In the genomic region with DNA sequence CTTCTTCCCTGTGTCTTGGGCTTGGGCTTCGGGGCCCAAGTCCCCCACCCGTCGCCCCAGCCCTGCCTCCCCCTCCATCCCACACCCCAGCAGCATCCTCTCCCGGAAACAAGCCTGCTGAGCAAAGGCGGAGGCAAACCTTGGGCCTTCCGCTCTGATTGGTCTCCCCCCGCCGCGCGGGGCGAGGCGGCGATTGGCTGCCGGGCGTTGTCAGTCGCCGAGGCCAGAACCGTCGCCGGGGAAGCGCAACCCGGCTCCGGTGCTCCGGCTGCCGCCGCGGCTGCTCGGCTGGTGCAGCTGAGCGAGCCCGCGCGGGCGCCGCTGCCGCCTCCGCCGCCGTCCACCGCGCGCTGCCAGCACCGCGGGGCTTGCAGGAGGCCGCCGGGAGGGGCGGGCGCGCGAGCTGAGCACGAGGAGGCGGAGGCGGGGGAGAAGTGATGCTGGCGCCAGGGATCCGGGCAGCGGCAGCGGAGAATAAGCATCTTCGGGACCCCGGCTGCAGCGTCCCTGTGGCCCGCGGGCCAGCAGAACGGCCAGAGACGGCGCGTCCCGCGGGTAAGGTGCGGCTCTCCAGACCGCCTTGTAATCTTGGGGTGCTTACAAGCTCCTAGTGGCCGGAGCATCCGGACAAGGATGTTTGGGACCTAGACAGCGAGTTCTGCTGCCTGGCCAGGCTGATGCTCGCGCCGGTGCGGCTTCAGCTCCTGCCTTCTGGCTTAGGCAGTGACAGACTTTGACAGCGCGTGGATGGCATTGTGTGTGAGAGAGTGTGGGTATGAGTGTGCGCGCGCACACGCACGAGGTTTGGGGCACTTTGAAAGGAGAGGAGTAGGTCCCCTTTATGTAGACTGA, we compare ENCODE assay signal across 8 mouse cellular contexts. TPM values are rescaled to one million over a fixed set of nuclear protein-coding genes. Genes with fewer than 3 reads are reported as not detected.
DNase-seq lines count a peak whose midpoint lies in the region; ATAC-seq and TF ChIP-seq lines count a peak whose summit lies in the region.

A gene (plus strand): TSS at position 392 of the 852 bp plus-strand sequence.

- peak within 1 kb of the TSS; percentile 65 for H3K4me2 ChIP-seq in liver, postnatal 0 days (ENCODE audit: low read depth, low read length)

- peak; percentile 72 to 83 for ATAC-seq in hematopoietic stem cell, adult 5-6 weeks (replicated peaks in 1 of 2; ENCODE audit: insufficient read depth in 1 of 2, low FRiP score in 2 of 2, low TSS enrichment in 1 of 2, low read depth in 1 of 2, poor library complexity in 2 of 2, severe bottlenecking in 2 of 2)
- ATAC-seq in liver, postnatal 0 days = peak; percentile 88

- H3K4me3 ChIP-seq in layer of hippocampus, adult 2 months = peak within 1 kb of the TSS; percentile 94
- peak within 1 kb of the TSS; percentile 49 for H3K4me3 ChIP-seq in liver, postnatal 0 days (ENCODE audit: low read depth, low read length)

- peaks cover 27% of the 10 kb centered on the region for H3K27me3 ChIP-seq in liver, postnatal 0 days (ENCODE audit: insufficient read depth, low read length)

- no peak for TF ChIP-seq EP300 in liver, postnatal 0 days (IDR thresholded peaks at IDR 0.05; ENCODE audit: low read depth)

- TF ChIP-seq CTCF in layer of hippocampus, adult 2 months (conservative IDR thresholded peaks at IDR 0.05) = no peak; the same call in 1 of the 2 replicates
- no peak for TF ChIP-seq CTCF in liver, postnatal 0 days (IDR thresholded peaks at IDR 0.05; ENCODE audit: low read depth)

- H3K36me3 ChIP-seq in liver, postnatal 0 days (replicated peaks; ENCODE audit: insufficient read depth, low read length) = no peaks in the 10 kb centered on the region

- 0 out of 2 replicates have a peak within 1 kb of the TSS, but pooled peaks have one; percentile 21 for H3K9ac ChIP-seq in liver, postnatal 0 days (replicated peaks)

- no peaks in the 10 kb centered on the region for H3K9me3 ChIP-seq in liver, postnatal 0 days (ENCODE audit: low read length)

- H3K27ac ChIP-seq in layer of hippocampus, adult 2 months = peak within 1 kb of the TSS; percentile 98
- H3K27ac ChIP-seq in liver, postnatal 0 days (ENCODE audit: low read depth) = no peak within 1 kb of the TSS

- peak; percentile 85 for DNase-seq in NIH3T3 (ENCODE audit: low read depth)
- DNase-seq in cerebellum, adult 9-10 months = peak; percentile 92
- peak; percentile 79 to 93 for DNase-seq in frontal cortex, adult 2 months (ENCODE audit: extremely low spot score in 1 of 2, low spot score in 1 of 2)
- peak; percentile 93 to 95 for DNase-seq in layer of hippocampus, adult 2 months (ENCODE audit: low spot score in 2 of 2)
- peak; percentile 59 for DNase-seq in liver, postnatal 0 days
- DNase-seq in ovary, adult 18-20 months (ENCODE audit: low spot score) = peak; percentile 72
- peak; percentile 25 for DNase-seq in thymus, postnatal 25 days

- 1% methylated on average over 78 of the region's 83 CpGs for WGBS in liver, postnatal 0 days (ENCODE audit: insufficient replicate concordance)

- no peaks in the 10 kb centered on the region for H3K4me1 ChIP-seq in liver, postnatal 0 days (ENCODE audit: insufficient read depth)

RNA-seq across cellular contexts. Expression of the gene that starts here (rescaled TPM):
- polyA plus RNA-seq in frontal cortex, adult 2 months (2012; rRNA removed) = 25.4 and 26.4 TPM in 2 replicates
- 0.38 and 0.60 TPM in 2 replicates for total RNA-seq in hematopoietic stem cell, adult 5-6 weeks (2017)
- total RNA-seq in layer of hippocampus, adult 2 months (2021) = 10 to 100 TPM; 79.7 to 80.5 TPM
- 2.0 and 2.4 TPM in 2 replicates for polyA plus RNA-seq in liver, postnatal 0 days (2015; fragmentation: Nextera tagmentation; extraction: Ambion mirVana)

Comparison
In these comparisons a context has a peak if more than half of its experiments do, and no peak if none do; other contexts are left out.
1. RNA of the gene that starts here (total RNA-seq): 79.7 to 80.5 TPM in layer of hippocampus, adult 2 months; 0.38 to 0.60 TPM in hematopoietic stem cell, adult 5-6 weeks; every median in the first group is over 10 times any median in the second.
2. Peak in ATAC-seq in hematopoietic stem cell, adult 5-6 weeks; RNA of the gene not detected or under 1 TPM.
3. DNase-seq: peak in every context shown above with its lines; median percentile 94 in layer of hippocampus, adult 2 months; 92 in cerebellum, adult 9-10 months; 86 in frontal cortex, adult 2 months; 85 in NIH3T3; 72 in ovary, adult 18-20 months; 59 in liver, postnatal 0 days; 25 in thymus, postnatal 25 days.